Mouse (Mus musculus) cortical plate, adult 2 months (tissue): ENCODE measurements around the gene Zswim2.
"Not testable (repeated sequence)": the region's sequence is repeated elsewhere in the genome, so short reads cannot be mapped to it uniquely, and the experiment has no call there.

Experiments
- CTCF ChIP-seq: fragments of 200-500 bp; IDR thresholded peaks from 2 replicates; pipeline ENCODE4 v1.5.1; 2011; ENCODE audit warnings: mild to moderate bottlenecking, control low read depth, low read length; ENCODE audit not compliant: insufficient read depth; ENCODE audit errors: extremely low read depth
- POLR2A ChIP-seq: fragments of 200-500 bp; IDR thresholded peaks from 2 replicates; pipeline ENCODE4 v1.6.1; 2011; ENCODE audit warnings: mild to moderate bottlenecking, low read length, control low read depth; ENCODE audit not compliant: insufficient read depth; ENCODE audit errors: extremely low read depth

- TF ChIP-seq POLR2A, CTCF: not testable (repeated sequence)
Measured at GRCm38 (mm10) chr2:83984443-83984842, 43.4 kb upstream of the Zswim2 start, which contains the start of gene Gm13697.
